10 mouse cellular contexts compared by ENCODE assay signal in genomic region chr9:57967237-57967960, GRCm38 (mm10). TPM values are rescaled to one million over a fixed set of nuclear protein-coding genes. Genes with fewer than 3 reads are reported as not detected.
A peak's percentile ranks its signal among the peaks of the same experiment; 100 is the strongest.
DNase-seq lines count a peak whose midpoint lies in the region; ATAC-seq and TF ChIP-seq lines count a peak whose summit lies in the region.
"Had no signal": no experiment of that assay in that cellular context is flagged by ENCODE, and none has a peak within 500 bp of the region (broad histone marks: within the 10 kb centered on the region; RNA-seq: fewer than 3 reads in every experiment).

No protein-coding gene starts in this region.

- H3K27me3 ChIP-seq in hindbrain, postnatal 0 days (ENCODE audit: insufficient read depth, low read length), result no peaks in the 10 kb centered on the region
- H3K27me3 ChIP-seq in hindbrain, embryonic 13.5 days, result no peaks in the 10 kb centered on the region
- H3K27me3 ChIP-seq in intestine, embryonic 15.5 days (replicated peaks), result no peaks in the 10 kb centered on the region
- no peaks in the 10 kb centered on the region for H3K27me3 ChIP-seq in stomach, postnatal 0 days (ENCODE audit: control insufficient read depth, insufficient read depth, low read length)

- H3K4me1 ChIP-seq in hindbrain, postnatal 0 days (ENCODE audit: insufficient read depth, low read length), result 0 out of 2 replicates have a peak, but pooled peaks cover 6% of the 10 kb centered on the region
- peaks cover 11% of the 10 kb centered on the region for H3K4me1 ChIP-seq in hindbrain, embryonic 13.5 days (replicated peaks)
- H3K4me1 ChIP-seq in intestine, embryonic 15.5 days (replicated peaks), result peaks cover 27% of the 10 kb centered on the region
- H3K4me1 ChIP-seq in stomach, postnatal 0 days (replicated peaks; ENCODE audit: control insufficient read depth, insufficient read depth), result 0 out of 2 replicates have a peak, but pooled peaks cover 3% of the 10 kb centered on the region

- peak; percentile 26 for DNase-seq in hindbrain, postnatal 0 days (ENCODE audit: low spot score)
- DNase-seq in heart, adult 8-10 months (ENCODE audit: low spot score), result peak; percentile 75
- peak; percentile 76 to 87 for DNase-seq in left cerebral cortex, postnatal 36 days (ENCODE audit: low spot score in 2 of 2)
- DNase-seq in Muller cell, postnatal 12 days (ENCODE audit: inconsistent ontology term), result no peak
- DNase-seq in stomach, postnatal 0 days (ENCODE audit: low spot score), result no peak

- ATAC-seq in hindbrain, postnatal 0 days, result no peak
- no peak for ATAC-seq in hindbrain, embryonic 13.5 days (ENCODE audit: low FRiP score)
- peak; percentile 83 for ATAC-seq in cerebellum, adult (ENCODE audit: insufficient number of reproducible peaks, low FRiP score, low TSS enrichment)
- no peak for ATAC-seq in intestine, embryonic 15.5 days
- ATAC-seq in stomach, postnatal 0 days (ENCODE audit: low FRiP score, low TSS enrichment), result no peak

- TF ChIP-seq CTCF in hindbrain, postnatal 0 days (IDR thresholded peaks at IDR 0.05; ENCODE audit: low read depth), result no peak
- TF ChIP-seq CTCF in stomach, postnatal 0 days (IDR thresholded peaks at IDR 0.05; ENCODE audit: low read depth), result no peak

- no peak overlapping the region for H3K4me2 ChIP-seq in hindbrain, postnatal 0 days (ENCODE audit: low read depth, low read length)
- no peak overlapping the region for H3K4me2 ChIP-seq in hindbrain, embryonic 13.5 days
- H3K4me2 ChIP-seq in intestine, embryonic 15.5 days (replicated peaks), result no peak overlapping the region
- H3K4me2 ChIP-seq in stomach, postnatal 0 days (replicated peaks; ENCODE audit: low read depth), result no peak overlapping the region

- intact Hi-C loops in left cerebral cortex, postnatal 36 days (cut with DNase I), result no loop called here

- H3K9ac ChIP-seq in hindbrain, postnatal 0 days (replicated peaks; ENCODE audit: low read length), result no peak overlapping the region
- H3K9ac ChIP-seq in hindbrain, embryonic 13.5 days, result no peak overlapping the region
- H3K9ac ChIP-seq in intestine, embryonic 15.5 days, result no peak overlapping the region
- H3K9ac ChIP-seq in stomach, postnatal 0 days (ENCODE audit: low read length), result no peak overlapping the region

- H3K36me3 ChIP-seq in hindbrain, postnatal 0 days (ENCODE audit: insufficient read depth, low read length), result no peaks in the 10 kb centered on the region
- 0 out of 2 replicates have a peak, but pooled peaks cover 3% of the 10 kb centered on the region for H3K36me3 ChIP-seq in hindbrain, embryonic 13.5 days
- no peaks in the 10 kb centered on the region for H3K36me3 ChIP-seq in intestine, embryonic 15.5 days
- H3K36me3 ChIP-seq in stomach, postnatal 0 days (ENCODE audit: control insufficient read depth, insufficient read depth, low read length), result no peaks in the 10 kb centered on the region

- WGBS in hindbrain, postnatal 0 days, result 73% methylated on average over 14 of the region's 14 CpGs
- 77% methylated on average over 14 of the region's 14 CpGs for WGBS in hindbrain, embryonic 13.5 days
- 78% methylated on average over 14 of the region's 14 CpGs for WGBS in intestine, embryonic 15.5 days
- WGBS in stomach, postnatal 0 days, result 70% methylated on average over 14 of the region's 14 CpGs

- no peaks in the 10 kb centered on the region for H3K9me3 ChIP-seq in hindbrain, postnatal 0 days (ENCODE audit: low read length)
- H3K9me3 ChIP-seq in hindbrain, embryonic 13.5 days, result no peaks in the 10 kb centered on the region
- H3K9me3 ChIP-seq in intestine, embryonic 15.5 days, result no peaks in the 10 kb centered on the region
- H3K9me3 ChIP-seq in stomach, postnatal 0 days (ENCODE audit: control insufficient read depth, low read length), result no peaks in the 10 kb centered on the region

- H3K27ac ChIP-seq in hindbrain, postnatal 0 days, result no peak overlapping the region
- no peak overlapping the region for H3K27ac ChIP-seq in hindbrain, embryonic 13.5 days
- no peak overlapping the region for H3K27ac ChIP-seq in intestine, embryonic 15.5 days
- H3K27ac ChIP-seq in stomach, postnatal 0 days (replicated peaks), result no peak overlapping the region

- no peak for TF ChIP-seq EP300 in stomach, postnatal 0 days (optimal IDR thresholded peaks at IDR 0.05)

- H3K4me3 ChIP-seq in hindbrain, postnatal 0 days (ENCODE audit: low read length), result no peak overlapping the region
- no peak overlapping the region for H3K4me3 ChIP-seq in hindbrain, embryonic 13.5 days
- no peak overlapping the region for H3K4me3 ChIP-seq in intestine, embryonic 15.5 days (replicated peaks)
- no peak overlapping the region for H3K4me3 ChIP-seq in stomach, postnatal 0 days (ENCODE audit: low read depth, low read length)
- H3K4me3 ChIP-seq: erythroblast, embryonic 14.5 days had no signal

RNA-seq across cellular contexts. Expression of gene Sema7a, which starts 27.5 kb away (rescaled TPM):
- 60.2 and 62.8 TPM in 2 replicates for total RNA-seq in hindbrain, postnatal 0 days (2014; rRNA removed)
- polyA plus RNA-seq in hindbrain, postnatal 0 days (2015; fragmentation: Nextera tagmentation; extraction: Ambion mirVana), result 4.0 and 4.9 TPM in 2 replicates
- 2.9 and 4.2 TPM in 2 replicates for polyA plus RNA-seq in hindbrain, embryonic 13.5 days (2015; fragmentation: Nextera tagmentation; extraction: Ambion mirVana)
- total RNA-seq in heart, adult 8-10 months (2022), result 10 to 100 TPM; 20.4 to 24.8 (median 24.5) TPM
- total RNA-seq in left cerebral cortex, postnatal 36 days (2021), result 100 to 1,000 TPM; 130 to 162 TPM
- 0.58 and 0.89 TPM in 2 replicates for polyA plus RNA-seq in intestine, embryonic 15.5 days (2015; fragmentation: Nextera tagmentation; extraction: Ambion mirVana)
- 0.68 and 1.0 TPM in 2 replicates for polyA plus RNA-seq in stomach, postnatal 0 days (2015; fragmentation: Nextera tagmentation; extraction: Ambion mirVana)
- total RNA-seq: MEL had no signal

RNA-seq across cellular contexts. Expression of gene Cyp11a1, which starts 38.8 kb away (rescaled TPM):
- total RNA-seq in hindbrain, postnatal 0 days (2014; rRNA removed), result 4.1 and 4.3 TPM in 2 replicates
- 1.2 and 1.8 TPM in 2 replicates for polyA plus RNA-seq in hindbrain, postnatal 0 days (2015; fragmentation: Nextera tagmentation; extraction: Ambion mirVana)
- 0.31 and 0.57 TPM in 2 replicates for polyA plus RNA-seq in hindbrain, embryonic 13.5 days (2015; fragmentation: Nextera tagmentation; extraction: Ambion mirVana)
- under 1 TPM in 1 of 4 experiments, not detected in 3; 0.27 TPM for total RNA-seq in heart, adult 8-10 months (2022)
- 1 to 10 TPM; 3.9 to 5.6 TPM for total RNA-seq in left cerebral cortex, postnatal 36 days (2021)
- 9.3 and 22.1 TPM in 2 replicates for polyA plus RNA-seq in intestine, embryonic 15.5 days (2015; fragmentation: Nextera tagmentation; extraction: Ambion mirVana)
- 0.98 and 1.0 TPM in 2 replicates for polyA plus RNA-seq in stomach, postnatal 0 days (2015; fragmentation: Nextera tagmentation; extraction: Ambion mirVana)
- total RNA-seq: MEL had no signal

RNA-seq across cellular contexts. Expression of gene Ubl7, which starts 56.6 kb away (rescaled TPM):
- total RNA-seq in hindbrain, postnatal 0 days (2014; rRNA removed), result 96.6 and 116 TPM in 2 replicates
- 151 and 152 TPM in 2 replicates for polyA plus RNA-seq in hindbrain, postnatal 0 days (2015; fragmentation: Nextera tagmentation; extraction: Ambion mirVana)
- 165 and 173 TPM in 2 replicates for polyA plus RNA-seq in hindbrain, embryonic 13.5 days (2015; fragmentation: Nextera tagmentation; extraction: Ambion mirVana)
- total RNA-seq in heart, adult 8-10 months (2022), result 10 to 100 TPM; 72.5 to 82.8 (median 80.1) TPM
- 100 to 1,000 TPM; 108 to 128 TPM for total RNA-seq in left cerebral cortex, postnatal 36 days (2021)
- 89.0 and 91.1 TPM in 2 replicates for polyA plus RNA-seq in intestine, embryonic 15.5 days (2015; fragmentation: Nextera tagmentation; extraction: Ambion mirVana)
- polyA plus RNA-seq in stomach, postnatal 0 days (2015; fragmentation: Nextera tagmentation; extraction: Ambion mirVana), result 93.1 and 94.6 TPM in 2 replicates

Comparison
In these comparisons a context has a peak if more than half of its experiments do, and no peak if none do; other contexts are left out.
1. DNase-seq: peak in hindbrain, postnatal 0 days (single experiment), heart, adult 8-10 months (single experiment) and left cerebral cortex, postnatal 36 days (2 of 2); none in Muller cell, postnatal 12 days (single experiment) and stomach, postnatal 0 days (single experiment).